Mouse (Mus musculus) hindbrain, embryonic 12.5 days (tissue): ENCODE data around the gene 3830406C13Rik. TPM values are rescaled to one million over a fixed set of nuclear protein-coding genes. Genes with fewer than 3 reads are reported as not detected.

ENCODE experiments used
- ATAC-seq: fragments of 200-750 bp; cut with Nextera tagmentation; 2 replicates; pipeline ENCODE4 v1.8.0; 2017; ENCODE audit warnings: moderate TSS enrichment; ENCODE audit not compliant: low FRiP score
- H3K27ac ChIP-seq: fragments of 300-500 bp; sonication (generic); 2 replicates; pipeline ENCODE4 v1.5.1; 2016; ENCODE audit warnings: mild to moderate bottlenecking
- H3K27me3 ChIP-seq: fragments of 300-500 bp; sonication (generic); 2 replicates; pipeline ENCODE4 v1.6.1; 2016; ENCODE audit warnings: mild to moderate bottlenecking
- H3K36me3 ChIP-seq: fragments of 300-500 bp; sonication (generic); 2 replicates; pipeline ENCODE4 v1.6.1; 2016; ENCODE audit warnings: mild to moderate bottlenecking
- H3K4me1 ChIP-seq: fragments of 300-500 bp; sonication (generic); 2 replicates; pipeline ENCODE4 v1.6.1; 2016
- H3K4me2 ChIP-seq: fragments of 300-500 bp; sonication (generic); replicated peaks from 2 replicates; pipeline ENCODE4 v1.6.1; 2016; ENCODE audit warnings: mild to moderate bottlenecking
- H3K4me3 ChIP-seq: fragments of 300-500 bp; sonication (generic); 2 replicates; pipeline ENCODE4 v1.5.1; 2016; ENCODE audit warnings: mild to moderate bottlenecking
- H3K9ac ChIP-seq: fragments of 300-500 bp; sonication (generic); 2 replicates; pipeline ENCODE4 v1.6.1; 2016; ENCODE audit warnings: mild to moderate bottlenecking, moderate library complexity
- H3K9me3 ChIP-seq: fragments of 300-500 bp; sonication (generic); replicated peaks from 2 replicates; pipeline ENCODE4 v1.6.1; 2016; ENCODE audit warnings: mild to moderate bottlenecking
- WGBS: fragments of 180-500 bp; shearing (Covaris S2); methylation state at CpG from one replicate; pipeline ENCODE4 v1.1.7; 2016; 5-methylcytosine and 5-hydroxymethylcytosine counted together
- polyA plus RNA-seq: library from polyadenylated mRNA; unstranded; fragments of >200 nt; fragmentation: Nextera tagmentation; extraction: Ambion mirVana; gene quantifications from 2 replicates; pipeline ENCODE4 v1.2.1, GENCODE M21; 2016

Gene 3830406C13Rik
- polyA plus RNA-seq, 1 experiment from 2014 or later: 30.4 TPM

GRCm38 (mm10) chr14:12344746-12345240, 60.8 kb downstream of the 3830406C13Rik start:
- ATAC-seq: no peak
- Histone ChIP-seq H3K4me2 (peak overlapping the region; percentile 25), H3K4me1 (peaks cover 26% of the 10 kb centered on the region), H3K4me3 (peak overlapping the region; percentile 18; the same call in 1 of the 2 replicates), H3K9me3 (no peaks in the 10 kb centered on the region), H3K27ac (no peak overlapping the region), H3K36me3 (no peaks in the 10 kb centered on the region), H3K9ac (no peak overlapping the region), H3K27me3 (peaks cover 99% of the 10 kb centered on the region)
- 1% methylated on average over 39 of the region's 39 CpGs for WGBS

- H3K4me2 ChIP-seq: 0 out of 2 replicates have a peak overlapping the region, but pooled peaks have one; percentile 25
Measured at GRCm38 (mm10) chr14:12345241-12345921, 61.4 kb downstream of the 3830406C13Rik start.

GRCm38 (mm10) chr14:12346011-12346864, 62.3 kb downstream of the 3830406C13Rik start:
- no peaks in the 10 kb centered on the region for H3K36me3 ChIP-seq
- no peak overlapping the region for H3K27ac ChIP-seq
- no peak for ATAC-seq
- peaks cover 96% of the 10 kb centered on the region for H3K27me3 ChIP-seq
- H3K9me3 ChIP-seq: no peaks in the 10 kb centered on the region
- no peak overlapping the region for H3K9ac ChIP-seq
- WGBS: under 1% methylated on average over 50 of the region's 50 CpGs
- 0 out of 2 replicates have a peak overlapping the region, but pooled peaks have one; percentile 9 for H3K4me2 ChIP-seq
- H3K4me3 ChIP-seq: peak overlapping the region; percentile 1; the same call in 1 of the 2 replicates
- H3K4me1 ChIP-seq: peaks cover 23% of the 10 kb centered on the region

More at GRCm38 (mm10) chr14:12345241-12345921, 61.4 kb downstream of the 3830406C13Rik start:
- ATAC-seq: no peak
- Histone ChIP-seq H3K36me3 (no peaks in the 10 kb centered on the region), H3K27me3 (peaks cover 96% of the 10 kb centered on the region), H3K27ac (no peak overlapping the region), H3K4me3 (peak overlapping the region; percentile 18; the same call in 1 of the 2 replicates), H3K4me1 (peaks cover 26% of the 10 kb centered on the region), H3K9me3 (no peaks in the 10 kb centered on the region), H3K9ac (no peak overlapping the region)
- WGBS: under 1% methylated on average over 40 of the region's 40 CpGs

GRCm38 (mm10) chr14:12346865-12347600, 63.1 kb downstream of the 3830406C13Rik start:
- H3K4me1 ChIP-seq: peaks cover 21% of the 10 kb centered on the region
- H3K27ac ChIP-seq: no peak overlapping the region
- no peak overlapping the region for H3K4me2 ChIP-seq
- H3K27me3 ChIP-seq: peaks cover 96% of the 10 kb centered on the region
- H3K36me3 ChIP-seq: no peaks in the 10 kb centered on the region
- H3K4me3 ChIP-seq: 0 out of 2 replicates have a peak overlapping the region, but pooled peaks have one; percentile 1
- 2% methylated on average over 26 of the region's 26 CpGs for WGBS
- no peaks in the 10 kb centered on the region for H3K9me3 ChIP-seq
- no peak for ATAC-seq
- H3K9ac ChIP-seq: no peak overlapping the region

- no peak for ATAC-seq
- 4% methylated on average over 2 of the region's 2 CpGs for WGBS
- peaks cover 95% of the 10 kb centered on the region for H3K27me3 ChIP-seq
- no peaks in the 10 kb centered on the region for H3K36me3 ChIP-seq
- H3K9me3 ChIP-seq: no peaks in the 10 kb centered on the region
- H3K9ac ChIP-seq: no peak within 1 kb of the TSS
- H3K4me3 ChIP-seq: no peak within 1 kb of the TSS
- H3K4me2 ChIP-seq: no peak within 1 kb of the TSS
- no peak within 1 kb of the TSS for H3K27ac ChIP-seq
- peaks cover 21% of the 10 kb centered on the region for H3K4me1 ChIP-seq
Measured at GRCm38 (mm10) chr14:12348089-12348488, 64.1 kb downstream of the 3830406C13Rik start, which contains the start of gene Fezf2. TSS of gene Fezf2 (minus strand) at chr14:12348189.

GRCm38 (mm10) chr14:12349334-12350090, 65.5 kb downstream of the 3830406C13Rik start:
- no peak overlapping the region for H3K9ac ChIP-seq
- H3K4me2 ChIP-seq: no peak overlapping the region
- peaks cover 18% of the 10 kb centered on the region for H3K4me1 ChIP-seq
- peak; percentile 42; the same call in 1 of the 2 replicates for ATAC-seq
- no peak overlapping the region for H3K27ac ChIP-seq
- H3K27me3 ChIP-seq: peaks cover 95% of the 10 kb centered on the region
- no peaks in the 10 kb centered on the region for H3K9me3 ChIP-seq
- no peak overlapping the region for H3K4me3 ChIP-seq
- H3K36me3 ChIP-seq: no peaks in the 10 kb centered on the region
- WGBS: 5% methylated on average over 15 of the region's 15 CpGs

- H3K4me2 ChIP-seq: no peak overlapping the region
- H3K36me3 ChIP-seq: no peaks in the 10 kb centered on the region
- H3K9ac ChIP-seq: no peak overlapping the region
- H3K27me3 ChIP-seq: peaks cover 93% of the 10 kb centered on the region
- no peak overlapping the region for H3K27ac ChIP-seq
- no peaks in the 10 kb centered on the region for H3K9me3 ChIP-seq
- no peak for ATAC-seq
- H3K4me3 ChIP-seq: no peak overlapping the region
- 4% methylated on average over 16 of the region's 16 CpGs for WGBS
- peaks cover 9% of the 10 kb centered on the region; the same call in 1 of the 2 replicates for H3K4me1 ChIP-seq
Measured at GRCm38 (mm10) chr14:12350271-12350916, 66.4 kb downstream of the 3830406C13Rik start.

Other genes starting within 250 kb of the 3830406C13Rik start
- gene Gm49355, start 197 bp upstream of the 3830406C13Rik start, polyA plus RNA-seq: 0.12 TPM in 1 of 2 replicates, not detected in the other
- 0.31 and 0.63 TPM in 2 replicates for gene Fezf2, start 64.0 kb downstream of the 3830406C13Rik start, polyA plus RNA-seq